Mouse (Mus musculus): ENCODE results near the gene Ifna5.
"Not testable (repeated sequence)": the region's sequence is repeated elsewhere in the genome, so short reads cannot be mapped to it uniquely, and the experiment has no call there.

Ifna5 gene

DNA sequence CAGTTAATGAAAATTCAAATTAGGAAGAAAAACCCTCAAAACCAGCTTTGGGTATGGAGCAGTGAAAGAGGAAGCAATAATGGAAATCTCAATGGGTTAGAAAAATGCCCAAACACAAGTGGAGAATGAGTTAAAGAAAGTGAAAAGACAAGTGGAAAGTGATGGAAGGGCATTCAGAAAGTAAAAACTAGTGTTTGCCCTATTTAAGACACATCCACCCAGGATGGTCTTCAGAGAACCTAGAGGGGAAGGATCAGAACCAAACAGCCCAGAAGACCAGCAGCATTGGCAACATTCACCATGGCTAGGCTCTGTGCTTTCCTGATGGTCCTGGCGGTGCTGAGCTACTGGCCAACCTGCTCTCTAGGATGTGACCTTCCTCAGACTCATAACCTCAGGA is at the start of gene Ifna5:
Ifna5 (plus strand) TSS at position 301 of the 400 bp plus-strand sequence.
- in situ Hi-C loops (cut with MboI; ENCODE audit: unreplicated experiment in 2 of 2) = not testable (repeated sequence)

DNA sequence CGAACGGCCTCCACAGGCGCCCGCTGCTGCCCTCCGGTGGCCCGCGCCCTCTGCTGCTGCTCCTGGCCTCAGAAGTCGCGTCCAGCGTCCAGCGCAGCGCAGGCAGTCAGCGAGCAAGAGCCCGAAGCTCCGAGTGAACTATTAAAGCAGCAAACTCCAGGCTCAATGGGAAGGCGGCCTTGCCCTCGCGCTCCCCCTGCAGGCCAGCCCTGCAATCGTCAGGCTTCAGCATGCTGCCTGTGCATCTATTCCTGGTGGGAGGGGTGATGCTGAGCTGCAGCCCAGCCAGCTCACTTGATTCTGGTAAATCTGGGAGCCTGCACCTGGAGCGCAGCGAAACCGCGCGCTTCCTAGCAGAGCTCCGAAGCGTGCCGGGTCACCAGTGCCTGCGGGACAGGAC is 46.9 kb upstream of the Ifna5 start, which contains the start of gene Gm13277:
Gm13277 (plus strand) TSS at position 231 of the 400 bp plus-strand sequence.
- in situ Hi-C loops (cut with MboI; ENCODE audit: unreplicated experiment in 2 of 2) = not testable (repeated sequence)

DNA sequence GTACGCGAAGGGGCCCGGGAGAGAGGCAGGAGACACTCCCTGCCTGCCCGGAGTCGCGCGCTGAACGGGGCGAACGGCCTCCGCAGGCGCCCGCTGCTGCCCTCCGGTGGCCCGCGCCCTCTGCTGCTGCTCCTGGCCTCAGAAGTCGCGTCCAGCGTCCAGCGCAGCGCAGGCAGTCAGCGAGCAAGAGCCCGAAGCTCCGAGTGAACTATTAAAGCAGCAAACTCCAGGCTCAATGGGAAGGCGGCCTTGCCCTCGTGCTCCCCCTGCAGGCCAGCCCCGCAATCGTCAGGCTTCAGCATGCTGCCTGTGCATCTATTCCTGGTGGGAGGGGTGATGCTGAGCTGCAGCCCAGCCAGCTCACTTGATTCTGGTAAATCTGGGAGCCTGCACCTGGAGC is 44.1 kb upstream of the Ifna5 start, which contains the start of gene Gm13278:
Gm13278 (plus strand) TSS at position 301 of the 400 bp plus-strand sequence.
- in situ Hi-C loops (cut with MboI; ENCODE audit: unreplicated experiment in 2 of 2) = not testable (repeated sequence)

DNA sequence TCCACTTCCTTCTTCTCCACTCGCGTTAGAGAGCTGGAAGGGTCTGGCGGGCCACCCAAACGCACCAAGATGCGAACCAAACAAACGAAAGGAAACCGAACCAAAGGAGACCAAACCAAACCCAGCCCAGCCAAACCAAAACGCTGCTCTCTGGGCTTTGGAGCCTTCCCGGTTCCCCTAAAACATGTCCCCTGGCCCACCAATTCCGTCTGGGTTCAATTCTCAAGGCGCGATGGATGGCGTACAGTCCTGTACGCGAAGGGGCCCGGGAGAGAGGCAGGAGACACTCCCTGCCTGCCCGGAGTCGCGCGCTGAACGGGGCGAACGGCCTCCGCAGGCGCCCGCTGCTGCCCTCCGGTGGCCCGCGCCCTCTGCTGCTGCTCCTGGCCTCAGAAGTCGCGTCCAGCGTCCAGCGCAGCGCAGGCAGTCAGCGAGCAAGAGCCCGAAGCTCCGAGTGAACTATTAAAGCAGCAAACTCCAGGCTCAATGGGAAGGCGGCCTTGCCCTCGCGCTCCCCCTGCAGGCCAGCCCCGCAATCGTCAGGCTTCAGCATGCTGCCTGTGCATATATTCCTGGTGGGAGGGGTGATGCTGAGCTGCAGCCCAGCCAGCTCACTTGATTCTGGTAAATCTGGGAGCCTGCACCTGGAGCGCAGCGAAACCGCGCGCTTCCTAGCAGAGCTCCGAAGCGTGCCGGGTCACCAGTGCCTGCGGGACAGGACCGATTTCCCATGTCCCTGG is 41.2 kb upstream of the Ifna5 start, which contains the start of gene Gm13275:
Gm13275 (plus strand) TSS at position 552 of the 740 bp plus-strand sequence.
- in situ Hi-C loops (cut with MboI; ENCODE audit: unreplicated experiment in 2 of 2) = not testable (repeated sequence)

DNA sequence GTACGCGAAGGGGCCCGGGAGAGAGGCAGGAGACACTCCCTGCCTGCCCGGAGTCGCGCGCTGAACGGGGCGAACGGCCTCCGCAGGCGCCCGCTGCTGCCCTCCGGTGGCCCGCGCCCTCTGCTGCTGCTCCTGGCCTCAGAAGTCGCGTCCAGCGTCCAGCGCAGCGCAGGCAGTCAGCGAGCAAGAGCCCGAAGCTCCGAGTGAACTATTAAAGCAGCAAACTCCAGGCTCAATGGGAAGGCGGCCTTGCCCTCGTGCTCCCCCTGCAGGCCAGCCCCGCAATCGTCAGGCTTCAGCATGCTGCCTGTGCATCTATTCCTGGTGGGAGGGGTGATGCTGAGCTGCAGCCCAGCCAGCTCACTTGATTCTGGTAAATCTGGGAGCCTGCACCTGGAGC is 38.2 kb upstream of the Ifna5 start, which contains the start of gene Gm13279:
Gm13279 (plus strand) TSS at position 301 of the 400 bp plus-strand sequence.
- in situ Hi-C loops (cut with MboI; ENCODE audit: unreplicated experiment in 2 of 2) = not testable (repeated sequence)

DNA sequence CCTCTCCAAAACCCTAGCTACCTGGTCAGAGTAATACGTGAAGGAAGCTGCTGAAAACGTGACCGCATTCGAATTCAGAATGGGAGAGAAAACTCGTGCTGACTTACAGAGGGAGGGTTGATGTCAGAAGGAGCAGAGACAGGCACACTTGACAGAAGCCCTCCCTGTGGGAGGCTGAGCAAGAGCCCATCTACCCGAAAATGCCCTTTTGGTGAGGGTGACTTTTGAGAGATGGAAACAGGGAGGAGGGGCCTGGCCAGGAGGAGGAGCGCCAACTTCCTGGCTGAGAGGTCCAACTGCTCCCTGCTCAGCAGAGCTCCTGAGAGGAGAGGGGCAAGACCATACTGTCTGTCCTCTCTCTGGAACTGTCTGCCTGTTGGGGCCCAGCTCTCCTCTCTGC is 36.0 kb upstream of the Ifna5 start, which contains the start of gene Gm13285:
Gm13285 (plus strand) TSS at position 301 of the 400 bp plus-strand sequence.
- in situ Hi-C loops (cut with MboI; ENCODE audit: unreplicated experiment in 2 of 2) = not testable (repeated sequence)

DNA sequence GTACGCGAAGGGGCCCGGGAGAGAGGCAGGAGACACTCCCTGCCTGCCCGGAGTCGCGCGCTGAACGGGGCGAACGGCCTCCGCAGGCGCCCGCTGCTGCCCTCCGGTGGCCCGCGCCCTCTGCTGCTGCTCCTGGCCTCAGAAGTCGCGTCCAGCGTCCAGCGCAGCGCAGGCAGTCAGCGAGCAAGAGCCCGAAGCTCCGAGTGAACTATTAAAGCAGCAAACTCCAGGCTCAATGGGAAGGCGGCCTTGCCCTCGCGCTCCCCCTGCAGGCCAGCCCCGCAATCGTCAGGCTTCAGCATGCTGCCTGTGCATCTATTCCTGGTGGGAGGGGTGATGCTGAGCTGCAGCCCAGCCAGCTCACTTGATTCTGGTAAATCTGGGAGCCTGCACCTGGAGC is 32.4 kb upstream of the Ifna5 start, which contains the start of gene Gm13287:
Gm13287 (plus strand) TSS at position 301 of the 400 bp plus-strand sequence.
- in situ Hi-C loops (cut with MboI; ENCODE audit: unreplicated experiment in 2 of 2) = loop anchor here (25.0 kb wide), 1 partner anchor 116 kb away; the partner anchor contains the start of genes Ifna16 (in 2 of the 2), Ifna2 (in 2 of the 2) and Ifnab (in 2 of the 2)

DNA sequence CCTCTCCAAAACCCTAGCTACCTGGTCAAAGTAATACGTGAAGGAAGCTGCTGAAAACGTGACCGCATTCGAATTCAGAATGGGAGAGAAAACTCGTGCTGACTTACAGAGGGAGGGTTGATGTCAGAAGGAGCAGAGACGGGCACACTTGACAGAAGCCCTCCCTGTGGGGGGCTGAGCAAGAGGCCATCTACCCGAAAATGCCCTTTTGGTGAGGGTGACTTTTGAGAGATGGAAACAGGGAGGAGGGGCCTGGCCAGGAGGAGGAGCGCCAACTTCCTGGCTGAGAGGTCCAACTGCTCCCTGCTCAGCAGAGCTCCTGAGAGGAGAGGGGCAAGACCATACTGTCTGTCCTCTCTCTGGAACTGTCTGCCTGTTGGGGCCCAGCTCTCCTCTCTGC is 30.1 kb upstream of the Ifna5 start, which contains the start of gene Gm13288:
Gm13288 (plus strand) TSS at position 301 of the 400 bp plus-strand sequence.
- in situ Hi-C loops (cut with MboI; ENCODE audit: unreplicated experiment in 2 of 2) = loop anchor here (25.0 kb wide), 1 partner anchor 118 kb away; the partner anchor contains the start of genes Ifna16 (in 2 of the 2), Ifna2 (in 2 of the 2) and Ifnab (in 2 of the 2)

DNA sequence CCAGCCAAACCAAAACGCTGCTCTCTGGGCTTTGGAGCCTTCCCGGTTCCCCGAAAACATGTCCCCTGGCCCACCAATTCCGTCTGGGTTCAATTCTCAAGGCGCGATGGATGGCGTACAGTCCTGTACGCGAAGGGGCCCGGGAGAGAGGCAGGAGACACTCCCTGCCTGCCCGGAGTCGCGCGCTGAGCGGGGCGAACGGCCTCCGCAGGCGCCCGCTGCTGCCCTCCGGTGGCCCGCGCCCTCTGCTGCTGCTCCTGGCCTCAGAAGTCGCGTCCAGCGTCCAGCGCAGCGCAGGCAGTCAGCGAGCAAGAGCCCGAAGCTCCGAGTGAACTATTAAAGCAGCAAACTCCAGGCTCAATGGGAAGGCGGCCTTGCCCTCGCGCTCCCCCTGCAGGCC is 29.6 kb upstream of the Ifna5 start:
- in situ Hi-C loops (cut with MboI; ENCODE audit: unreplicated experiment in 2 of 2) = loop anchor here (25.0 kb wide), 1 partner anchor 118 kb away; the partner anchor contains the start of genes Ifna16 (in 2 of the 2), Ifna2 (in 2 of the 2) and Ifnab (in 2 of the 2)

DNA sequence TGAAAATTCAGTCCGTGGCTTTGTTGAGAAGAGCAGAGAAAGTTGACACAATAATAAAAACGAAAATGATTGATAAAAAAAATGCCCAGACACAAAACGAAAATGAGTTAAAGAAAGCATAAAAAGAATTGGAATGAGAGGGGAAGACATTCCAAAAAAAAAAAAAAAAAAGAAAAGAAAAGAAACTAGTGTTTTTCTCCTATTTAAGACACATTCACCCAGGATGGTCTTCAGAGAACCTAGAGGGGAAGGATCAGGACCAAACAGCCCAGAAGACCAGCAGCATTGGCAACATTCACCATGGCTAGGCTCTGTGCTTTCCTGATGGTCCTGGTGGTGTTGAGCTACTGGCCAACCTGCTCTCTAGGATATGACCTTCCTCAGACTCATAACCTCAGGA is 19.4 kb upstream of the Ifna5 start, which contains the start of gene Ifna7:
Ifna7 (plus strand) TSS at position 301 of the 400 bp plus-strand sequence.
- in situ Hi-C loops (cut with MboI; ENCODE audit: unreplicated experiment in 2 of 2) = loop anchor here (25.0 kb wide), 1 partner anchor 129 kb away; the partner anchor contains the start of genes Ifna16 (in 2 of the 2), Ifna2 (in 2 of the 2) and Ifnab (in 2 of the 2)

DNA sequence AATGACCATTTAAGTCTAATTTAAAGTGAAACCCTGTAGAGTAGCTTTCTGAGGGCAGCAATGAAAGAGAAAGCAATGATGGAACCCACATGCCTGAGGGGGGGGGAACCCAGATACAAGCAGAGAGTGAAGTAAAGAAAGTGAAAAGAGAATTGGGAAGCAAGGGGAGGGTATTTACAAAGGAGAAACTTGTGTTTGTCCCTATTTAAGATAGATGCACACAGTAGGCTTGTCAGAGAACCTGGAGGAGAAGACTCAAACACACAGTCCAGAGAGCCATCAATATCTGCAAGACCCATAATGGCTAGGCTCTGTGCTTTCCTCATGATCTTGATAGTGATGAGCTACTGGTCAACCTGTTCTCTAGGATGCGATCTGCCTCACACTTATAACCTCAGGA is 15.7 kb upstream of the Ifna5 start, which contains the start of gene Ifna11:
Ifna11 (plus strand) TSS at position 301 of the 400 bp plus-strand sequence.
- in situ Hi-C loops (cut with MboI; ENCODE audit: unreplicated experiment in 2 of 2) = loop anchor here (25.0 kb wide), 1 partner anchor 132 kb away; the partner anchor contains the start of genes Ifna16 (in 2 of the 2), Ifna2 (in 2 of the 2) and Ifnab (in 2 of the 2)

DNA sequence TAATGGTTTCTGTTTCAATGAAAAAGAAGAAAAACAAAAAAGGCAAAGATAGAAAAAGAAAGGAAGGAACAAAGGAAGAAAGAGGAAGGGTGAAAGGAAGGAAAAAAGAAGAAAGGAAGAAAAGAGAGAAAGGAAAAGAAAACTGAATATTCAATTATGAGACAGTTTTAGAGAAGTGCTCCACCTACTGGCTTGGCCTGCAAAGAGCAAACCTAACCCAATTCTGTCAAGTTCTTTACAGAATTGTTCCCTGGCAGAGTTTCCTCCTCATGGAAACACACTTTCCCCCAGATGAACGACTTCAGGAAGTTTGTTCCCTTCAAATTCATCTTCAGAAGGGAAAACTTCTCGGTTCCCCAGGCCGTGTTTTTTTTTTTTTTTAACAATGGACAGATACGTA is 12.3 kb upstream of the Ifna5 start:
- in situ Hi-C loops (cut with MboI; ENCODE audit: unreplicated experiment in 2 of 2) = loop anchor here (25.0 kb wide), 1 partner anchor 136 kb away; the partner anchor contains the start of genes Ifna16 (in 2 of the 2), Ifna2 (in 2 of the 2) and Ifnab (in 2 of the 2)

DNA sequence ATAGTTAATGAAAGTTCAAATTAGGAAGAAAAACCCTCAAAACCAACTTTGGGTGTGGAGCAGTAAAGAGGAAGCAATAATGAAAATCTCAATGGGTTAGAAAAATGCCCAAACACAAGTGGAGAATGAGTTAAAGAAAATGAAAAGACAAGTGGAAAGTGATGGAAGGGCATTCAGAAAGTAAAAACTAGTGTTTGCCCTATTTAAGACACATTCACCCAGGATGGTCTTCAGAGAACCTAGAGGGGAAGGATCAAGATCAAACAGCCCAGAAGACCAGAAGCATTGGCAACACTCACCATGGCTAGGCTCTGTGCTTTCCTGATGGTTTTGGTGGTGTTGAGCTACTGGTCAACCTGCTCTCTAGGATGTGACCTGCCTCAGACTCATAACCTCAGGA is 8.2 kb upstream of the Ifna5 start, which contains the start of gene Ifna6:
Ifna6 (plus strand) TSS at position 301 of the 400 bp plus-strand sequence.
- in situ Hi-C loops (cut with MboI; ENCODE audit: unreplicated experiment in 2 of 2) = not testable (repeated sequence)

DNA sequence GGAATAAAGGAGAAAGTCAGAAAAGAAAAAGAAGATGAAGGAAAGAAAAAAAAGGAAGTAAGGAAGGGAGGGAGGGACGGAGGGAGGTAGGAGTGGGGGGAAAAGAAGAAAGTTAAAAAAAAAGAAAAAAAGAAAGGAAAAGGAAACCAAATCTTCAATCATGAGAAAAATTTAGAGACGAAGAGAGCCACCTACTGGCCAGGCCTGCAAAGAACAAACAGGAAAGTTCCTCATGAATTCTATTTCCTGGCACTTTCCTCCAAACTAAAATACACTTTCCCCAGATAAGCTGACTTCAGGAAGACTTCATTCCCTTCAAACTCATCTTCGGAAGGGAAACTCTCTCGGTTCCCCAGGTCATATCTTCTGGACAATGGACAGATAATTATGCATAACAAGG is 4.8 kb upstream of the Ifna5 start:
- in situ Hi-C loops (cut with MboI; ENCODE audit: unreplicated experiment in 2 of 2) = no loop called here

DNA sequence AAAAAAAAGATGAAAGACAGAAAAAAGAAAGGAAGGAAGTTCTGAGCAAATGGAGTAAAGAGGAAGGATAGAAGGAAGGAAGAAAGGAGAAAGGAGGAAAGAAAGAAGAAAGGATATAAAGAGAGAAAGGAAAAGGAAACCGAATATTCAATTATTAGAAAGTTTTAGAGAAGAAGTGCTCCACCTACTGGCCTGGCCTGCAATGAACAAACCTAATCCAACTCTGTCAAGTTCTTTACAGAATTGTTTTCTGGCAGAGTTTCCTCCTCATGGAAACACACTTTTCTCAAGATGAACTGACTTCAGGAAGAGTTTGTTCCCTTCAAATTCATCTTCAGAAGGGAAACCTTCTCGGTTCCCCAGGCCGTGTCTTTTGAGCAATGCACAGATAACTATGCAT is 3.5 kb downstream of the Ifna5 start:
- in situ Hi-C loops (cut with MboI; ENCODE audit: unreplicated experiment in 2 of 2) = no loop called here

DNA sequence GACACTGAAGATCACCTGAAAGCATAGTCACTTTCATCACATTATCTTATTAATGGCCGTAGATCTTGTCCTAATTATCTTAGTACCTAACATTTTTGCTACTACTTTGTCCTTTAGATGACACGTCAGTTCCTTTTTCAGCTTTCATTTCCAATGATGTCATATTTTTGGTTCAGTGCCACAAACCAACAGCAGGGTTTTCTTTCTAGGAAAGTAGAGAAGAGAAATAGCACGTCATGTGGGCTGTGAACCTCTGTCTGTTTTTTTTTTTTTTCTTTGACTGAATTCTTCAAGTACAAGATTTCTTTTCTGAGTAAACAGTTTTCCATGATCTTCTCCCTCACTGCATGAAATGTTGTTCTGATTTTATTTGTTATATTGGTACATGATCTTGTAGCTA is 4.7 kb downstream of the Ifna5 start:
- in situ Hi-C loops (cut with MboI; ENCODE audit: unreplicated experiment in 2 of 2) = no loop called here

DNA sequence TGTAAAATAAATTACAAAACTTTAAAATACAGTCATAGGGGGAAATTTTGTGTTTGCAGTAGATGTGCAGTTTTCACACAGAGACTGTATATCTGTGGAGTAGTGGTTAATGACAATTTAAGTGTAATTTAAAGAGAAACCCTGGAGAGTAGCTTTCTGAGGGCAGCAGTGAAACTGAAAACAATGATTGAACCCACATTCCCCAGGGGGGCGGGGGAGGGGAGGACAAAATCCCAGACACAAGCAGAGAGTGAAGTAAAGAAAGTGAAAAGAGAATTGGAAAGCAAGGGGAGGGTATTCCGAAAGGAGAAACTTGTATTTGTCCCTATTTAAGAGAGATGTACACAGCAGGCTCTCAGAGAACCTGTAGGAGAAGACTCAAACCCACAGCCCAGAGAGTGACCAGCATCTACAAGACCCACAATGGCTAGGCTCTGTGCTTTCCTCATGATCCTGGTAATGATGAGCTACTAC is 6.2 kb downstream of the Ifna5 start, which contains the start of gene Ifna4:
Ifna4 (plus strand) TSS at position 424 of the 474 bp plus-strand sequence.
- in situ Hi-C loops (cut with MboI; ENCODE audit: unreplicated experiment in 2 of 2) = no loop called here

DNA sequence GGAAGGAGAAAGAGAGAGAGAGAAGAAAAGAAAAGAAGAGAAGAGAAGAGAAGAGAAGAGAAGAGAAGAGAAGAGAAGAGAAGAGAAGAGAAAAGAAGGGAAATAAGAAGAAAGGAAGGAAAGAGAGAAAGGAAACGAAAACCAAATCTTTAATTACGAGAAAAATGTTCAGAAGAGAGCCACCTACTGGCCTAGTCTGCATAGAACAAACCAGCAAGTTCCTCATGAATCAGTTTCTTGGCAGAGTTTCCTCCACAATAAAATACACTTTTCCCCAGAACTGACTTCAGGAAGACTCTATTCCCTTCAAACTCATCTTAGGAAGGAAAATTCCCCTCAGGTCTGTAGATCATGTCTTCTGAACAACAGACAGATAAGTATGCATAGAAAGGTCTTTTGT is 10.0 kb downstream of the Ifna5 start:
- in situ Hi-C loops (cut with MboI; ENCODE audit: unreplicated experiment in 2 of 2) = no loop called here

DNA sequence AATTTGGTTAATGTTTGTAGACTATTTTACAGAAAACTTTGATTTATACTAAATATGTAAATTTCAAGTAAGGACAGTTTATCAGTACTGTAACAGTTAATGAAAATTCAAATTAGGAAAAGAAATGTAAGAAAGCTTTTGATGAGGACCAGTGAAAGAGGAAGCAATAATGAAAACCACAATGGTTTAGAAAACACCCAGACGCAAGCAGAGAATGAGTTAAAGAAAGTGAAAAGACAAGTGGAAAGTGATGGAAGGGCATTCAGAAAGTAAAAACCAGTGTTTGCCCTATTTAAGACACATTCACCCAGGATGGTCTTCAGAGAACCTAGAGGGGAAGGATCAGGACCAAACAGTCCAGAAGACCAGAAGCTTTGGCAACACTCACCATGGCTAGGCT is 14.4 kb downstream of the Ifna5 start, which contains the start of gene Ifna1:
Ifna1 (plus strand) TSS at position 390 of the 400 bp plus-strand sequence.
- in situ Hi-C loops (cut with MboI; ENCODE audit: unreplicated experiment in 2 of 2) = loop anchor here in 1 of 2 experiments (25.0 kb wide), 1 partner anchor 438 kb away; the partner anchor contains the start of gene Cdkn2a
